Mouse (Mus musculus) testis, postnatal 14 days (tissue): ENCODE data around the gene Capn15.

ENCODE experiments used
- DNase-seq: peaks from one replicate; pipeline ENCODE4 v3.0.0; 2021; ENCODE audit warnings: low spot score

Gene Capn15

DNA sequence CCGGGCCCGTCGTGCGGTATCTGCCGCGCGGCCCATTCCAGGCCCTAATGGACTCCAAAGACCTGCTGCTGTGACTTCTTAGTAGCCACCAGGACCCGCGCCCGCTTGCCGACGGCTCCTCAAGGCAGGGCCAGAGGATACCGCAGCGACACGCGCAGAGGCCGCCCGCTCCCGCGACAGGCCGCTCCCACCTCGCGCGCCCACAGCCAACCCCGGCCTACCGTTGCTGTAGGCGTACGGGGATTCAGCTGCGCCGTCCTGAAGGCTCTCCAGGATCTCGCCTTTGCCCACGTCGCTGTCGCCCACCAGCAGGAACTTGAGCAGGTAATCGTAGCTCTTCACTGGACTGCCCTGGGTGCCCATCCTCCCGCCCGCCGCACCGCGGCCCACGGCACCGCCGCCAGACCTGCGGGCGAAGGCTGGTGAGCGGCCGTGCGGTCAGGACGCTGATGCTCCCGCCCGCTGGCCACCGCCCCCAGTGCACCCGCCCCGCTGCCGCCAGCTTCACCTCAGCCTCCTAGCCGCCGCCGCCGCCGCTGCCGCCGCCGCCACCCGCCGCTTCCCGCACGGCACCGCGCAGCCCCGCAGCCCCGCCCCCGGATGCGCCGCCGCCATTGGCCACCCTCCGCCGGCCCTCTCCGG lies 66.3 kb downstream of the Capn15 start, which contains the start of gene Rab40c:
TSS of gene Rab40c (minus strand) at position 584 of the 642 bp plus-strand sequence.
- DNase-seq: peak; percentile 77

DNA sequence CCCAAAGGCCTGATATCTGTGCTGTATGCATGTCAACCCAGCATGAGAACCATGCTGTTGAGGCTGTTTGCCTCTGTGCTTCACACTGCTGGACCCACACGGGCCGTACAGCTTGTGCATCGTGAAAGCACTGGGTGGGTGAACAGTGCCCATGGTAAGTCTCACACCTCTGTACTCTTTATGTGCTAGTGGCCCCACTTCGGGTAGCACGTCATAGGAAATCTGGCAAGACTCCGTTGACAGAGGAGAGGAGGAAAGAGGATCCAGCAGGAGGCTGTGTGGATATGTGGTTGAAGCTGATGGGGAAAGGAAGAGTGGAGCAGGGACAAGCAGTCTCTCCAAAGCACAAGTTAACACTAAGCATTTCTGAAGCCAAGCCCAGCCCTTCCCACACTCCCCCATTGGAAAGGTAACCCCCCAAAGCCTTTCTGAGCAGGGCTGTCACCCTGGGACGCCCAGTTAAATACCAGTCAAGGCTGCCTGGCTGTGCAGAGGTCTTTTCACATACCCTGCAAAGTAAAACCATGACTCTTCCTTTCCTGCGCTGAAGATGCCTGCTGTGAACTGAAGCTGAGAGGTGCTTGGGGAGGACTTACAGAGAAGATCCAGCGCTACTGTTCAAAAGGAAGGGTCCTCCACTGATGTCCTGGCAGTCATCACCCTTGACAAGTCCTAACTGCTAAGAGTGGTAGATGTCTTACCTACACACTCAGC lies 67.4 kb downstream of the Capn15 start:
- no peak for DNase-seq

DNA sequence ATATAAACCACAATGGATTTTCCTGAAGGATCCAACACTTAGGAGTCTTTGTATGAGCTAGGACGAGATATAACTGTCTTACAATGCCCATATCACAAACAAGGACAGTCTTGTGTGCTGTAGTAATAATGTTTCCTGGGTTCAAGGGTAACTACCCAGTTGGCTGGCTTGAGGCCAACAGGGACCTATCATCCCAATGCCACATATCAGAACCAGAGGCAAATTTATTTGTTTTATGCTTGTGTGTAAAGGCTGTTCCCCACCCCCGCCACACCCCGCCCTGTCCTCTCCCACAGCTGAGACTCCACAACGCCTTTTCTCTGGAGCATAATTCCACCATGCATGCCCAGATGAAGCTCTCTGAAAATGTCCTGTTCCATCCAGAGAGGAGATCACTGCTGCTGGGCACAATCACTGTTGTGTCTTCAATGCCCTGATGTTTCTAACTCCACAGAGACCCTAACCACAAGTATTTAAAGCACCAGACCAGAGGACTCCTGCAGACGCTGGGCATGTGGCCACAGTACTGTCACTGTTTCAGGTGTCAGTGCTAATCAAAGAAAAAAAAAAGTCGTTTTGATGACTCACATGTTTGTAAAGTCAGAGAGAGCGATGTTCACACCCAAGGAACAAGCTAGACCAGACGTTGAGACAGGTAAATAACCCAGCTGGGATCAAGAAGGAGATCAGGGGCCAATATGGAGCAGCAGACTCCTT lies 68.5 kb downstream of the Capn15 start:
- peak; percentile 50 for DNase-seq

DNA sequence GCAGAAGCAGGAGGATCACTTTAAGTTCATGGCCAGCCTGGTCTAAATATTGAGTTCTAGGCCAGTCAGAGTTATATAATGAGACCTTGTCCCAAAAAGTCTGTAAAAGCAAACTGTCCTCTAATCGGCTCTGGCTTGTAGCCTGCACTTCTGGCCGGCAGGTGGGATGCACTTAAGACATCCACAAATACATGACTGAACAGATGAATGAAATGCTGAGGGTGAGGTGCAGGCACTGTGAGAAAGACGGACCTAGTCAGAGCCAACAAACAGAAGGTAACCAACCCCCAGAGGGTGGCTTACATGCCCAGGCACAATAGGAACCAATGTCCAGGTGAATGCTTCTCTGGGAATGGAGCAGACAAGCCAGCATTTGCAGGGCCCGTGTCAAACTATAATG lies 71.3 kb downstream of the Capn15 start:
- DNase-seq: no peak

DNA sequence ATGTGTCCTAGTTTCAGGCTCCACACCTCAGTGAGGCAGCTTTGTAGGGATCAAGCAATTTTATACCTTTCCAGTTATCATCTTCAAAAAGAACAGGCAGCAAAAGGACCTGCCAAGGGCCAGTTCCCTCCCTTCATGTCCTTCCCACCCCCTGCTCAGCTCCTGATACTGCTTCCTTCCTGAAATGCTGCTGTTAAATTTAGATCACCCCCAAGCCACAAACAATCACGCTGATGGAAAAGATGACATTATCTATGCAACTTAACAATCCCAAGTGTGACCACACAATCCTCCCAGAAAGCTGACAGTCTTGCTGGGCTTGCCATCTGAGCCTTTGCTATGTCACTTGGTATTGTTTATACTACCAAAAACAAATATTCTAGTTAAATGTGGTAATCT lies 71.7 kb downstream of the Capn15 start:
- DNase-seq: no peak

DNA sequence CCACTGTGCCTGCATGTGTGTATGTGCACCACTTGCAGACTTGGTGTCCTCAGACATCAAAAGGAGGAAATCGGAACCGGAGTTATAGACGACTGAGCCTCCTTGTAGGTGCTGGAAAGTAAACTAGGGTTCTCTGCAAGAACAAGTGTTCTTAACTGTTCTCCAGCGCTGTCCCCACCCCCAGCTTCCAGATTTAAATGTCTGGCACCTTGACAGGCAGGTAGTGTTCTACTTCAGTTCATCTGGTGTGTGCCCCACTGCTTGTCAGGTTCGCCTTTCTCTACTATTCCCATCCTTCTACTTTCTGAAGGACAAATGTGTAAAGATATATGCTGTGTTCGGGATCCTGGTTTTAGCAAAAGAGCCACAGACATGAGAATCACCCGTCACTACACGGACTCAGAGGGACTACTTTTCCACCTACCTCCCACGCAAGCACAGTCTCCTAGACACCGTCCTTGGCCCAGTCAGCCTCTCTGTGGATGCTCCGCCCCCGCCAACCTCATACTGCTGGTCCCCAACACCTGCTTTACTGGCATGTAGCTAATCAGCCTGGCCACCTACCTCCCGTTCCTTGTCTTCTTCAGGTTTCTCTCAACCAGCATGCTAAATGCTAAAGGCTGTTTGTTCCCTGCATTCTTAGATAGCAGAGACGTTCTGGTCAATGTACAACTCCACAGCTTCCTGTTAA lies 72.3 kb downstream of the Capn15 start:
- no peak for DNase-seq

DNA sequence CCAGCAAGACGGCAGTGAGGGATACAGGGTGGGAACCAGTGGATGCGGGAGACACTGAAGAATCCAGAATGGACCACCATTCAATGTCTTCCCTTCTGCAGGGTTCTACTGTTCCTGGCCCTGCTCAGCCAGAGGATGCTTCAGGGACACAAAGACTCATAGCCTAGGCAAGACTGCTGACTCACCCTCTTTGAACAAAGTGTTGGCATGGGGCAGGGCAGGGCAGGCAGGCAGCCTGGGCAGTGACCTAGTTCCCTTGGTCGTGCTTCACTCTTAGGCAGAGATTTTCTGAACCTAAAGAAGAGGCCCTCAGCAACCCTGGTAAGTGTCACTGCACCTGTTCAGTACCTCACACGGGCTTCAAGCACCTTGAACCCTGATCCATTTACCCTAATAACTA lies 73.8 kb downstream of the Capn15 start:
- DNase-seq: no peak
